Mouse (Mus musculus) ES-E14 (cell line): ENCODE measurements around the gene Slc37a4. TPM values are rescaled to one million over a fixed set of nuclear protein-coding genes. Genes with fewer than 3 reads are reported as not detected.

Source experiments
- DNase-seq: peaks from one replicate; pipeline ENCODE4 v3.0.0-alpha.2; 2013; ENCODE audit warnings: low read depth, low spot score
- H3K27ac ChIP-seq: 2 replicates; pipeline ENCODE4 v1.5.1; 2012; ENCODE audit warnings: low read depth, mild to moderate bottlenecking, low read length, moderate library complexity, mixed read lengths; ENCODE audit not compliant: poor library complexity, insufficient read depth, severe bottlenecking
- H3K36me3 ChIP-seq: 2 replicates; pipeline ENCODE4 v1.6.1; 2012; ENCODE audit warnings: mild to moderate bottlenecking, low read length, moderate library complexity, mixed read lengths; ENCODE audit not compliant: control insufficient read depth, poor library complexity, insufficient read depth, severe bottlenecking
- H3K4me1 ChIP-seq, 2 experiments: fragments of 150-350 bp in 1 of 2; sonication (generic) in 1 of 2; 2 replicates each; pipeline ENCODE4 v1.6.1; 2012; ENCODE audit warnings: low read length in 2 of 2, mild to moderate bottlenecking in 1 of 2, mixed read lengths in 1 of 2; ENCODE audit not compliant: control insufficient read depth in 2 of 2, insufficient read depth in 2 of 2, poor library complexity in 1 of 2
- H3K4me3 ChIP-seq, 2 experiments: fragments of 150-350 bp in 1 of 2; sonication (generic) in 1 of 2; 2 replicates each; pipeline ENCODE4 v1.5.1; 2012; ENCODE audit warnings: low read length in 2 of 2, low read depth in 1 of 2, mild to moderate bottlenecking in 1 of 2, mixed read lengths in 1 of 2; ENCODE audit not compliant: insufficient read depth in 1 of 2, poor library complexity in 1 of 2, severe bottlenecking in 1 of 2
- H3K9ac ChIP-seq: 2 replicates; pipeline ENCODE4 v1.6.1; 2012; ENCODE audit warnings: low read depth, mild to moderate bottlenecking, low read length, mixed read lengths; ENCODE audit not compliant: poor library complexity, insufficient read depth, severe bottlenecking
- H3K9me3 ChIP-seq: fragments of 150-350 bp; sonication (generic); 2 replicates; pipeline ENCODE4 v1.6.1; 2012; ENCODE audit warnings: low read depth, mild to moderate bottlenecking, low read length; ENCODE audit not compliant: control insufficient read depth, insufficient read depth
- CHD2 ChIP-seq: IDR thresholded peaks from 2 replicates; pipeline ENCODE4 v1.6.1; 2014; ENCODE audit warnings: mild to moderate bottlenecking, low read depth, low read length, inconsistent platforms
- HCFC1 ChIP-seq: IDR thresholded peaks from 2 replicates; pipeline ENCODE4 v1.6.1; 2012; ENCODE audit warnings: low read length, inconsistent platforms, borderline replicate concordance; ENCODE audit not compliant: insufficient read depth
- MAFK ChIP-seq: IDR thresholded peaks from 2 replicates; pipeline ENCODE4 v1.6.1; 2014; ENCODE audit warnings: mild to moderate bottlenecking, low read depth, low read length, inconsistent platforms; ENCODE audit not compliant: insufficient read depth
- ZC3H11A ChIP-seq: IDR thresholded peaks from 2 replicates; pipeline ENCODE4 v1.6.1; 2012; ENCODE audit warnings: low read depth, mild to moderate bottlenecking, inconsistent platforms, low read length, borderline replicate concordance
- ZNF384 ChIP-seq: IDR thresholded peaks from 2 replicates; pipeline ENCODE4 v1.6.1; 2012; ENCODE audit warnings: low read depth, low read length, inconsistent platforms
- in situ Hi-C, 2 experiments: fragments of 600-800 bp; cut with MboI; formaldehyde crosslinking; loops; one replicate each; pipeline ENCODE4 v1.15.1; 2025; ENCODE audit warnings: low sequenced_read_pairs in 2 of 2, inconsistent platforms in 1 of 2; ENCODE audit not compliant: unreplicated experiment in 2 of 2
- total RNA-seq: library from RNA; depleted of rRNA; stranded (reverse); fragments of 300-350 nt; gene quantifications from 2 replicates; pipeline ENCODE4 v1.2.3, GENCODE M21; 2012

The Slc37a4 gene
- total RNA-seq, 1 experiment = 9.8 TPM

- in situ Hi-C loops = no loop called here
- no peak for DNase-seq
- Histone ChIP-seq H3K36me3 (peaks cover 42% of the 10 kb centered on the region), H3K27ac (no peak overlapping the region), H3K9me3 (no peaks in the 10 kb centered on the region), H3K4me1 (peaks cover 2 to 9% of the 10 kb centered on the region in 2 experiments; a peak in 1 of 4 replicates), H3K9ac (no peak overlapping the region), H3K4me3 (no peak overlapping the region)
- no peak for TF ChIP-seq CHD2
- TF ChIP-seq HCFC1 = no peak
- no peak for TF ChIP-seq ZNF384
- TF ChIP-seq ZC3H11A = no peak
- no peak for TF ChIP-seq MAFK
Observed at GRCm38 (mm10) chr9:44351396-44351795, 45.3 kb upstream of the Slc37a4 start.

- peaks cover 0 to 6% of the 10 kb centered on the region in 2 experiments; a peak in 1 of 4 replicates for H3K4me1 ChIP-seq
- H3K27ac ChIP-seq = no peak overlapping the region
- no peak for TF ChIP-seq CHD2
- no peak for TF ChIP-seq HCFC1
- TF ChIP-seq ZNF384 = no peak
- no peak for TF ChIP-seq ZC3H11A
- TF ChIP-seq MAFK = no peak
- peak overlapping the region; percentile 12 to 36; a peak in 1 of 4 replicates for H3K4me3 ChIP-seq
- no peak for DNase-seq
- in situ Hi-C loops = no loop called here
- H3K9me3 ChIP-seq = no peaks in the 10 kb centered on the region
- 0 out of 2 replicates have a peak overlapping the region, but pooled peaks have one; percentile 39 for H3K9ac ChIP-seq
- H3K36me3 ChIP-seq = peaks cover 49% of the 10 kb centered on the region
Observed at GRCm38 (mm10) chr9:44352337-44352736, 44.3 kb upstream of the Slc37a4 start.

- no peak overlapping the region for H3K9ac ChIP-seq
- peaks cover 0 to 2% of the 10 kb centered on the region in 2 experiments; a peak in 1 of 4 replicates for H3K4me1 ChIP-seq
- TF ChIP-seq ZNF384 (no peak), CHD2 (no peak), ZC3H11A (no peak), MAFK (no peak), HCFC1 (no peak)
- H3K27ac ChIP-seq = no peak overlapping the region
- H3K4me3 ChIP-seq = no peak overlapping the region
- no peak for DNase-seq
- peaks cover 53% of the 10 kb centered on the region for H3K36me3 ChIP-seq
- no peaks in the 10 kb centered on the region for H3K9me3 ChIP-seq
- in situ Hi-C loops = no loop called here
Observed at GRCm38 (mm10) chr9:44353142-44353541, 43.5 kb upstream of the Slc37a4 start.

GRCm38 (mm10) chr9:44357207-44357606, 39.4 kb upstream of the Slc37a4 start:
- in situ Hi-C loops = no loop called here
- no peak for DNase-seq
- Histone ChIP-seq H3K9me3 (no peaks in the 10 kb centered on the region), H3K9ac (no peak overlapping the region), H3K4me1 (peaks cover 0 to 2% of the 10 kb centered on the region in 2 experiments; a peak in 2 of 4 replicates), H3K4me3 (no peak overlapping the region), H3K36me3 (peaks cover 49% of the 10 kb centered on the region), H3K27ac (no peak overlapping the region)
- 0 out of 2 replicates have a peak, but pooled peaks have one; percentile 3 for TF ChIP-seq ZC3H11A
- TF ChIP-seq HCFC1 = no peak
